Mouse (Mus musculus): ENCODE measurements around the gene Tubgcp5. TPM values are rescaled to one million over a fixed set of nuclear protein-coding genes. Genes with fewer than 3 reads are reported as not detected.

Tubgcp5 gene
- polyA plus RNA-seq, 1 experiment from 2014 or later, result 6.5 TPM

GRCm38 (mm10) chr7:55799981-55800380 is 6.0 kb downstream of the Tubgcp5 start:
- no peak for ATAC-seq (ENCODE audit: insufficient read depth)
- no peak overlapping the region for H3K4me3 ChIP-seq (replicated peaks)
- WGBS (ENCODE audit: insufficient replicate concordance), result 74% methylated on average over 3 of the region's 3 CpGs
- H3K9me3 ChIP-seq (replicated peaks), result no peaks in the 10 kb centered on the region
- no peak overlapping the region for H3K27ac ChIP-seq (replicated peaks)
- H3K4me1 ChIP-seq (replicated peaks), result peaks cover 11% of the 10 kb centered on the region
- H3K27me3 ChIP-seq, result no peaks in the 10 kb centered on the region
- H3K9ac ChIP-seq, result no peak overlapping the region
- no peak overlapping the region for H3K4me2 ChIP-seq
- peaks cover 68% of the 10 kb centered on the region for H3K36me3 ChIP-seq (replicated peaks)

- H3K4me3 ChIP-seq (replicated peaks), result no peak overlapping the region
- no peaks in the 10 kb centered on the region for H3K27me3 ChIP-seq
- H3K9ac ChIP-seq, result no peak overlapping the region
- H3K9me3 ChIP-seq (replicated peaks), result no peaks in the 10 kb centered on the region
- H3K4me2 ChIP-seq, result no peak overlapping the region
- no peaks in the 10 kb centered on the region for H3K4me1 ChIP-seq (replicated peaks)
- WGBS (ENCODE audit: insufficient replicate concordance), result 40% methylated on average over 2 of the region's 2 CpGs
- H3K27ac ChIP-seq (replicated peaks), result no peak overlapping the region
- ATAC-seq (ENCODE audit: insufficient read depth), result no peak
- H3K36me3 ChIP-seq (replicated peaks), result peaks cover 71% of the 10 kb centered on the region
Measured at GRCm38 (mm10) chr7:55809967-55810366, 16.0 kb downstream of the Tubgcp5 start.

- no peak for ATAC-seq (ENCODE audit: insufficient read depth)
- Histone ChIP-seq H3K4me3 (replicated peaks) (no peak overlapping the region), H3K36me3 (replicated peaks) (peaks cover 63% of the 10 kb centered on the region), H3K27me3 (no peaks in the 10 kb centered on the region), H3K4me2 (no peak overlapping the region), H3K4me1 (replicated peaks) (no peaks in the 10 kb centered on the region), H3K9ac (no peak overlapping the region), H3K27ac (replicated peaks) (no peak overlapping the region), H3K9me3 (replicated peaks) (no peaks in the 10 kb centered on the region)
- 78% methylated on average over 5 of the region's 5 CpGs for WGBS (ENCODE audit: insufficient replicate concordance)
Measured at GRCm38 (mm10) chr7:55824468-55824867, 30.5 kb downstream of the Tubgcp5 start.

- H3K9ac ChIP-seq, result no peak overlapping the region
- no peak overlapping the region for H3K4me3 ChIP-seq (replicated peaks)
- WGBS (ENCODE audit: insufficient replicate concordance), result 70% methylated on average over 9 of the region's 9 CpGs
- H3K4me1 ChIP-seq (replicated peaks), result no peaks in the 10 kb centered on the region
- H3K4me2 ChIP-seq, result no peak overlapping the region
- no peaks in the 10 kb centered on the region for H3K27me3 ChIP-seq
- ATAC-seq (ENCODE audit: insufficient read depth), result no peak
- peaks cover 53% of the 10 kb centered on the region for H3K36me3 ChIP-seq (replicated peaks)
- H3K9me3 ChIP-seq (replicated peaks), result no peaks in the 10 kb centered on the region
- H3K27ac ChIP-seq (replicated peaks), result no peak overlapping the region
Measured at GRCm38 (mm10) chr7:55827551-55827950, 33.6 kb downstream of the Tubgcp5 start.

GRCm38 (mm10) chr7:55836877-55837276 is 42.9 kb downstream of the Tubgcp5 start:
- Histone ChIP-seq H3K9me3 (replicated peaks) (no peaks in the 10 kb centered on the region), H3K4me2 (no peak overlapping the region), H3K4me1 (replicated peaks) (peaks cover 6% of the 10 kb centered on the region), H3K9ac (no peak overlapping the region), H3K27ac (replicated peaks) (no peak overlapping the region), H3K36me3 (replicated peaks) (peaks cover 7% of the 10 kb centered on the region), H3K27me3 (0 out of 2 replicates have a peak, but pooled peaks cover 6% of the 10 kb centered on the region), H3K4me3 (replicated peaks) (no peak overlapping the region)
- ATAC-seq (ENCODE audit: insufficient read depth), result no peak
- 30% methylated on average over 4 of the region's 4 CpGs for WGBS (ENCODE audit: insufficient replicate concordance)

DNA sequence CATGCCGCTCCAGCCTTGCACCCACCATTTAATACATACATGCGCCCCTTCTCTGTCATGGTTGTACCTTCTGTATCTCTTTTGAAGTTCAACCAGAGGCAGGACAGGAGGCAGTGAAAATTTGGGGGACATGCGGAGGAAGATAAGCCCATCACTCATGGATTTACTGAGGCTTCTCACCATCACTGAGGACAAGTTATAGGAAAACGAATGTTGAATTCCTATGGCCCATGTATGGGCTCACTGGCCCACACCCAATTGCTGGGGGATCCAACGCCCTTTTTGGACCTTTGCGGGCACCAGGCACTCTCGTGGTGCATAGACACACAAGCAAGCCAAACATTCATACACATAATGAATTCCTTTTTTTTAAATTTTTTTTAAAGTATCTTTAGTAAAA is 47.5 kb downstream of the Tubgcp5 start, which contains the start of gene Cyfip1:
Cyfip1 (plus strand) TSS at position 301 of the 400 bp plus-strand sequence.
- Histone ChIP-seq H3K27ac (replicated peaks) (peak within 1 kb of the TSS; percentile 80), H3K4me1 (replicated peaks) (peaks cover 16% of the 10 kb centered on the region), H3K9me3 (replicated peaks) (no peaks in the 10 kb centered on the region), H3K9ac (peak within 1 kb of the TSS; percentile 71), H3K36me3 (replicated peaks) (no peaks in the 10 kb centered on the region), H3K4me3 (replicated peaks) (peak within 1 kb of the TSS; percentile 74), H3K27me3 (0 out of 2 replicates have a peak, but pooled peaks cover 17% of the 10 kb centered on the region), H3K4me2 (peak within 1 kb of the TSS; percentile 90)
- no peak for ATAC-seq (ENCODE audit: insufficient read depth)
- 60% methylated on average over 7 of the region's 7 CpGs for WGBS (ENCODE audit: insufficient replicate concordance)

GRCm38 (mm10) chr7:55841977-55842503 is 48.1 kb downstream of the Tubgcp5 start:
- H3K9ac ChIP-seq, result peak overlapping the region; percentile 71
- WGBS (ENCODE audit: insufficient replicate concordance), result under 1% methylated on average over 47 of the region's 47 CpGs
- no peaks in the 10 kb centered on the region for H3K9me3 ChIP-seq (replicated peaks)
- ATAC-seq (ENCODE audit: insufficient read depth), result peak; percentile 93
- peak overlapping the region; percentile 80 for H3K27ac ChIP-seq (replicated peaks)
- H3K4me3 ChIP-seq (replicated peaks), result peak overlapping the region; percentile 74
- peak overlapping the region; percentile 90 for H3K4me2 ChIP-seq
- no peaks in the 10 kb centered on the region for H3K36me3 ChIP-seq (replicated peaks)
- H3K27me3 ChIP-seq, result 0 out of 2 replicates have a peak, but pooled peaks cover 17% of the 10 kb centered on the region
- H3K4me1 ChIP-seq (replicated peaks), result peaks cover 16% of the 10 kb centered on the region

- Histone ChIP-seq H3K27me3 (0 out of 2 replicates have a peak, but pooled peaks cover 17% of the 10 kb centered on the region), H3K9me3 (replicated peaks) (no peaks in the 10 kb centered on the region), H3K36me3 (replicated peaks) (no peaks in the 10 kb centered on the region), H3K27ac (replicated peaks) (peak overlapping the region; percentile 80), H3K4me3 (replicated peaks) (peak overlapping the region; percentile 74), H3K4me2 (peak overlapping the region; percentile 90), H3K4me1 (replicated peaks) (peaks cover 16% of the 10 kb centered on the region), H3K9ac (peak overlapping the region; percentile 71)
- under 1% methylated on average over 40 of the region's 40 CpGs for WGBS (ENCODE audit: insufficient replicate concordance)
- ATAC-seq (ENCODE audit: insufficient read depth), result peak; percentile 45
Measured at GRCm38 (mm10) chr7:55842504-55843152, 48.7 kb downstream of the Tubgcp5 start.

GRCm38 (mm10) chr7:55846606-55847312 is 52.8 kb downstream of the Tubgcp5 start:
- 63% methylated on average over 9 of the region's 9 CpGs for WGBS (ENCODE audit: insufficient replicate concordance)
- Histone ChIP-seq H3K27ac (replicated peaks) (no peak overlapping the region), H3K4me2 (no peak overlapping the region), H3K36me3 (replicated peaks) (no peaks in the 10 kb centered on the region), H3K9me3 (replicated peaks) (no peaks in the 10 kb centered on the region), H3K9ac (no peak overlapping the region), H3K4me3 (replicated peaks) (no peak overlapping the region), H3K27me3 (0 out of 2 replicates have a peak, but pooled peaks cover 12% of the 10 kb centered on the region), H3K4me1 (replicated peaks) (peaks cover 12% of the 10 kb centered on the region)
- no peak for ATAC-seq (ENCODE audit: insufficient read depth)

DNA sequence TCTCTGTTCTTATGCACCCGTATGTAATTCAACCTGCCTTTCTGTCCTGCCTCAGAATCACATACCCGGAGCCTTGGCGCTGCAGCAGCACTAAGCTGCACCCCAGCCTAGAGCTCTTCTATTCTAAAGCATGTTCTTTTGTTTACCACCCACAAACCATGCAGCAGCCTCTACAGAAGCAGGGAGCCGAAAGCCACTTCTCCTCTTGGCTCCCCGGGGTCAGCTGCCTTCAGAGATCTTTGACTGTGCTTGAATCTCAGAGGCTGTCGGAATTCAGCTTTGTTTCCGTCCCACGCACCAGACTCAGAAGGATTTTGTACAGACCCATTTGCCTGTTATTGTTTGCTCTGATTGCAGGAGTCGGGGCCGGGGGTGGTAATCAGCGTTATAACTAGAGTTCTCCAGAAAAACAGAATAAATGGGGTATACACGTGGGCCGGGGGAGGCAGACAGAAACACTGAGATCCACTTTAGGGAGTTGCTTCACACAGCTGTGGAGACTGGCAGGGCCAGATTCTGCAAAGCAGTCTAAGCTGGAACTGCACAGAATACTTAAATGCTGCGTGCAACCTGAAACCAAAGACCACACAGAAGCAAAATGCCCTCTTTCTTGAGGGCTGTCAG is 56.1 kb downstream of the Tubgcp5 start:
- 72% methylated on average over 14 of the region's 14 CpGs for WGBS (ENCODE audit: insufficient replicate concordance)
- no peak overlapping the region for H3K4me2 ChIP-seq
- H3K9ac ChIP-seq, result no peak overlapping the region

DNA sequence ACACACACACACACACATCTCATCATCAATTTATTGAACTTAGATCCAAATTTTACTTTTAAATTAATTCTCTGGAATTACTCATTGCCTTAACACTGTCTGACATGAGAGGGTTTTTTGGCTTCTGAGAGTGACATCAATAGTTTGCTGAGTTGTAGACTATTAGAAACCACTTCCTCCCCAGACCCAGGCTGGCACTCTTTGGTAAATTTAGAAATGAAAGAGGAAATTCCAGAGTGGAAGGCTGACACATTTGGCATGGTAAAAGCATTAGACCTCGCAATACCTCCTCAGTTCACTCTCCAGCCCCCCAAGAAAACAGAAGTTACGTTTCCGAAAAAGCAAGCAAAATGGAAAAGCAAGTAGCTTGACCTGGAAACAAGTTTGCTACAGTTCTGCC is 58.8 kb downstream of the Tubgcp5 start:
- ATAC-seq (ENCODE audit: insufficient read depth), result no peak
- WGBS (ENCODE audit: insufficient replicate concordance), result 34% methylated on average over 3 of the region's 3 CpGs
- H3K4me2 ChIP-seq, result no peak overlapping the region

More for the DNA sequence above, 56.1 kb downstream of the Tubgcp5 start:
- Histone ChIP-seq H3K36me3 (replicated peaks) (no peaks in the 10 kb centered on the region), H3K4me1 (replicated peaks) (no peaks in the 10 kb centered on the region), H3K4me3 (replicated peaks) (no peak overlapping the region), H3K9me3 (replicated peaks) (no peaks in the 10 kb centered on the region), H3K27me3 (no peaks in the 10 kb centered on the region), H3K27ac (replicated peaks) (no peak overlapping the region)
- no peak for ATAC-seq (ENCODE audit: insufficient read depth)

More for the DNA sequence above, 58.8 kb downstream of the Tubgcp5 start:
- no peak overlapping the region for H3K27ac ChIP-seq (replicated peaks)
- no peaks in the 10 kb centered on the region for H3K36me3 ChIP-seq (replicated peaks)
- H3K9ac ChIP-seq, result no peak overlapping the region
- H3K9me3 ChIP-seq (replicated peaks), result no peaks in the 10 kb centered on the region
- H3K4me3 ChIP-seq (replicated peaks), result no peak overlapping the region
- H3K4me1 ChIP-seq (replicated peaks), result peaks cover 4% of the 10 kb centered on the region; the same call in 1 of the 2 replicates
- H3K27me3 ChIP-seq, result no peaks in the 10 kb centered on the region

Data from liver, embryonic 15.5 days (tissue).